Mouse (Mus musculus) embryonic stem cell, embryonic (primary cell): ENCODE data around the gene Enpp3.

Source experiments
- CTCF ChIA-PET, 4 experiments: fragments of 300-600 bp in 2 of 4; fragments of 350-600 bp in 2 of 4; sonication (Branson Sonifier 250); formaldehyde crosslinking; loops; one replicate each; lab custom pipeline; 2022; ENCODE audit warnings: inconsistent platforms in 2 of 4; lab: Charles Lee
- POLR2A ChIA-PET, 4 experiments: fragments of 300-600 bp in 2 of 4; fragments of 350-600 bp in 2 of 4; sonication (Branson Sonifier 250); formaldehyde crosslinking; loops; one replicate each; lab custom pipeline; 2022; ENCODE audit warnings: antibody characterized with exemption in 4 of 4, inconsistent platforms in 1 of 4; lab: Charles Lee

Gene Enpp3

GRCm38 (mm10) chr10:24742950-24743487, 99.6 kb downstream of the Enpp3 start:
- ChIA-PET CTCF (no interaction called here), POLR2A (interaction anchor here in 2 of 4 experiments (0.6 kb wide), 2 partner anchors 343 to 584 kb away, joined by 3 to 8 read pairs; no protein-coding TSS in a partner anchor)

DNA sequence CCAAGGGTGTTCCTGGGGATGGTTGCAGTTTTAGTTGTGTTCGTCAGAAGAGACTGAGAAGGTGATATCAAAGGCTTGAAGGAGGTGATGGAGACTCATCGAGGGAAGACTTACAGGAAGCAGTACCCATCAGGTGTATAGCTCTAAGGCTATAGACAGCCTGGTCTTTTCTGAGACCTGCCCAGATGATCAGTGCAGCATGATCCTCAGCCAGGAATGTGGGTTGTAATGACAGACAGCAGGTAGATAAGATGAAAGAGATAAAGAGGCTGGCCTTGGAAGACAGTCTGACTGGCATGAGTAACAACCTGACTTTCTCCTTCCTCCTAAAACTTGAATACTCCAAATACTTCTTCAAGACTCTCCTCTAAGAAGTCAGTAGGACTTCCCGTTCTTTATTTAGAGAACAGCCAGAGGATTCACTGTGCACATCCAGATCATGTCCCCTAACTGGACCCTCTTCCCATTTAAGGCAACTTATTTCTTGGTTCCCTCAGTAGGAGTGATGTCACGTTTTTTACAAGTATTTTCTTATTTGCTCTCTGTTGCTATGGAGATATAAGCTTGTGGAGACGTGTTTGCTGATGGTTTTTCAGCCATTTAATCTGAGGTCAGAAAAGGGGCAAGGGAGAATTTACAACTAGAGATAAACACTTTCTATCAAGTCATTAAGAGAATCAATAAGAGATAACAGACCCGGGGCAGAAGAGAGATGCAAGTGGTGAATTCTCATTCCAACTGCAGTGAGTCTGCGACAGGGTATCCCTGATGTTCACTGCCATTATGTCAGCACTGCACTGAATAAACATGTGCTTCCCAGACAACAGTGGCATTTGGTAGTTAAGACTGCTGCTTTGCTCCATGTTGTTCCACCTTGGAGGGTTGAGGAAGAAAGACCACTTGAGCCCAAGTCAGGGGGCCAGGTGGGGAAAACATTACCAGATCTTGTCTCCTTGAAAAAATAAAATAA, 101.1 kb downstream of the Enpp3 start:
- POLR2A ChIA-PET: no interaction called here
- CTCF ChIA-PET: no interaction called here

DNA sequence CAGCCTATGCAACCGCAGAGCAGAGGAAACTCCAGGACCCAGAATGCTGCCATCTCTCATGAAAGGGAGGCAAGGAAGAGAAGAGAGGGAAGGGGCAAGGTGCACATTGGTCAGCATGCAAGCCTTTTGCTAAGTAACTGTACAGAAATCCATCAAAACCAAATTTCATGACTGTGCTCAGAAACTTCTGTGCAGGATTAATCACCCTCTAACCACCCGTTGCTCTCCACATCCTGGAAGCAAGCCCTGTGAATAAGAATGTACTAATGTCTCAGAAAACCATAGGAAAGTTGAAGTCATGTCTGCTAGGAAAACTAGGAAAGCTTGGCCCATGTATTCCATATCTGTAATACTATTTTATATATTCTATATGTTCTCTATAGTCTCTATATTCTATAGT, 103.5 kb downstream of the Enpp3 start:
- ChIA-PET POLR2A (no interaction called here), CTCF (no interaction called here)

GRCm38 (mm10) chr10:24738456-24738855, 104.2 kb downstream of the Enpp3 start:
- ChIA-PET POLR2A (interaction anchor here in 1 of 4 experiments (1.2 kb wide), 1 partner anchor 33 kb away, joined by 3 read pairs; no protein-coding TSS in a partner anchor), CTCF (no interaction called here)

GRCm38 (mm10) chr10:24735027-24735777, 107.4 kb downstream of the Enpp3 start:
- ChIA-PET POLR2A (no interaction called here), CTCF (no interaction called here)

DNA sequence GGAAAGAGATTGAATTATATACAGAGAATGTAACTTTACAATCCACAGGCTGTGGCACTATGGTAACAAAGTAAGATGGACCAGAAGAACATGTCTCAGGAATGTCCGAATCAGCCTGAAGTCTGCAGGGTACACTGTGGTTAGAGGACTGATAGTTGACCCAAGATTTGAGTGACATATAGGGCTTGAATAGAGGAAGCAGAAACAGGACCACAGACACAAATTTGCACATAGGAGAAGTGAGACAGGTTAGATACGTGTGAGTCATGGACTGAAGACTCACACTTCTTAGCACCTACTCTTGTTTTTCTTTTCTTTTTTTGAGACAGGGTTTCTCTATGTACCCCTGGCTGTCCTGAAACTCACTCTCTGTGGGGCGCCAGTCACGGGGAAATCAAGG, 115.1 kb downstream of the Enpp3 start:
- ChIA-PET CTCF (no interaction called here), POLR2A (interaction anchor here in 1 of 4 experiments (0.7 kb wide), 1 partner anchor 861 kb away, joined by 3 read pairs; no protein-coding TSS in a partner anchor)

GRCm38 (mm10) chr10:24725197-24725596, 117.4 kb downstream of the Enpp3 start:
- ChIA-PET POLR2A (no interaction called here), CTCF (interaction anchor here in 1 of 4 experiments (0.7 kb wide), 1 partner anchor 1625 kb away, joined by 4 read pairs; no protein-coding TSS in a partner anchor)
